Mouse (Mus musculus): ENCODE results near the gene Fbxw11. TPM values are rescaled to one million over a fixed set of nuclear protein-coding genes. Genes with fewer than 3 reads are reported as not detected.
"Not testable (repeated sequence)": the region's sequence is repeated elsewhere in the genome, so short reads cannot be mapped to it uniquely, and the experiment has no call there.

Gene Fbxw11
- polyA plus RNA-seq, 1 experiment from 2014 or later = 51.0 TPM

- Histone ChIP-seq H3K9me3 (replicated peaks; ENCODE audit: control insufficient read depth, low read length) (no peaks in the 10 kb centered on the region), H3K4me1 (ENCODE audit: control insufficient read depth, insufficient read depth, low read length) (peaks cover 16% of the 10 kb centered on the region), H3K36me3 (ENCODE audit: control insufficient read depth, insufficient read depth, low read length) (no peaks in the 10 kb centered on the region), H3K27ac (ENCODE audit: low read depth, low read length) (no peak overlapping the region), H3K4me2 (no peak overlapping the region), H3K4me3 (ENCODE audit: low read depth, low read length) (no peak overlapping the region), H3K9ac (ENCODE audit: low read depth, low read length) (no peak overlapping the region), H3K27me3 (ENCODE audit: control insufficient read depth, insufficient read depth, low read length) (no peaks in the 10 kb centered on the region)
- no peak for ATAC-seq (replicated peaks; ENCODE audit: insufficient number of reproducible peaks, low FRiP score, low TSS enrichment)
Measured at GRCm38 (mm10) chr11:32666983-32667382, 24.5 kb downstream of the Fbxw11 start.

GRCm38 (mm10) chr11:32671480-32671879, 29.0 kb downstream of the Fbxw11 start:
- Histone ChIP-seq H3K27ac (ENCODE audit: low read depth, low read length) (no peak overlapping the region), H3K4me2 (no peak overlapping the region), H3K4me1 (ENCODE audit: control insufficient read depth, insufficient read depth, low read length) (peaks cover 14% of the 10 kb centered on the region), H3K4me3 (ENCODE audit: low read depth, low read length) (no peak overlapping the region), H3K27me3 (ENCODE audit: control insufficient read depth, insufficient read depth, low read length) (no peaks in the 10 kb centered on the region), H3K36me3 (ENCODE audit: control insufficient read depth, insufficient read depth, low read length) (no peaks in the 10 kb centered on the region), H3K9me3 (replicated peaks; ENCODE audit: control insufficient read depth, low read length) (no peaks in the 10 kb centered on the region), H3K9ac (ENCODE audit: low read depth, low read length) (no peak overlapping the region)
- WGBS (ENCODE audit: insufficient replicate concordance) = 89% methylated on average over 4 of the region's 4 CpGs
- no peak for ATAC-seq (replicated peaks; ENCODE audit: insufficient number of reproducible peaks, low FRiP score, low TSS enrichment)

DNA sequence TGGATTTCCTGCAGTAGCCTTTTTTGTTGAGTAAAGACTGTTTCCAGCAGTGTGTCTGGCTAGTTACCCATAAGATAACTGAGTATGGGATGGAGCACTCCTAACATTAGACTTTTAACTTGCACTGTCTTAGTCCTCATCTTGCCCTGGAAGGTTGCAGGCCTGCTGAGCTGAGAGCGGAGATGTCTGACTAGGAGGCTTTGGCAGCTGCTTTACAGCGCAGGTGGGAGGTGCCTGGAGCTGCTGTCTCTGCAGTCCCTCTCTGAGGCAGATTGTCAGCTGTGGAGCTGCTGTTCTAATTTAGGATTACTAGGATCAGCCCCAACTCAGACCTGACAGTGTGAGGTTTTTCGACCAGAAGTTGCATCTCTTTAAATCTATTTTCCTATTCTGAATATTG, 34.3 kb downstream of the Fbxw11 start:
- no peaks in the 10 kb centered on the region for H3K9me3 ChIP-seq (replicated peaks; ENCODE audit: control insufficient read depth, low read length)
- WGBS (ENCODE audit: insufficient replicate concordance) = 47% methylated on average over 3 of the region's 3 CpGs
- no peak overlapping the region for H3K9ac ChIP-seq (ENCODE audit: low read depth, low read length)
- no peaks in the 10 kb centered on the region for H3K36me3 ChIP-seq (ENCODE audit: control insufficient read depth, insufficient read depth, low read length)
- H3K4me3 ChIP-seq (ENCODE audit: low read depth, low read length) = no peak overlapping the region
- peak overlapping the region; percentile 57 for H3K27ac ChIP-seq (ENCODE audit: low read depth, low read length)
- H3K4me2 ChIP-seq = no peak overlapping the region
- H3K4me1 ChIP-seq (ENCODE audit: control insufficient read depth, insufficient read depth, low read length) = peaks cover 30% of the 10 kb centered on the region
- ATAC-seq (replicated peaks; ENCODE audit: insufficient number of reproducible peaks, low FRiP score, low TSS enrichment) = 0 out of 2 replicates have a peak, but pooled peaks have one; percentile 22
- H3K27me3 ChIP-seq (ENCODE audit: control insufficient read depth, insufficient read depth, low read length) = no peaks in the 10 kb centered on the region

- Histone ChIP-seq H3K27me3 (ENCODE audit: control insufficient read depth, insufficient read depth, low read length) (no peaks in the 10 kb centered on the region), H3K4me1 (ENCODE audit: control insufficient read depth, insufficient read depth, low read length) (peaks cover 30% of the 10 kb centered on the region), H3K4me3 (ENCODE audit: low read depth, low read length) (no peak overlapping the region), H3K27ac (ENCODE audit: low read depth, low read length) (no peak overlapping the region), H3K9ac (ENCODE audit: low read depth, low read length) (no peak overlapping the region), H3K36me3 (ENCODE audit: control insufficient read depth, insufficient read depth, low read length) (no peaks in the 10 kb centered on the region), H3K9me3 (replicated peaks; ENCODE audit: control insufficient read depth, low read length) (no peaks in the 10 kb centered on the region), H3K4me2 (no peak overlapping the region)
- ATAC-seq (replicated peaks; ENCODE audit: insufficient number of reproducible peaks, low FRiP score, low TSS enrichment) = no peak
- 80% methylated on average over 1 of the region's 1 CpGs for WGBS (ENCODE audit: insufficient replicate concordance)
Measured at GRCm38 (mm10) chr11:32677811-32678210, 35.3 kb downstream of the Fbxw11 start.

- not testable (repeated sequence) for H3K4me2 ChIP-seq; H3K4me3 ChIP-seq (ENCODE audit: low read depth, low read length); H3K9ac ChIP-seq (ENCODE audit: low read depth, low read length); H3K36me3 ChIP-seq (ENCODE audit: control insufficient read depth, insufficient read depth, low read length); H3K27ac ChIP-seq (ENCODE audit: low read depth, low read length); H3K27me3 ChIP-seq (ENCODE audit: control insufficient read depth, insufficient read depth, low read length); ATAC-seq (replicated peaks; ENCODE audit: insufficient number of reproducible peaks, low FRiP score, low TSS enrichment); H3K9me3 ChIP-seq (replicated peaks; ENCODE audit: control insufficient read depth, low read length)
- peaks cover 32% of the 10 kb centered on the region for H3K4me1 ChIP-seq (ENCODE audit: control insufficient read depth, insufficient read depth, low read length)
- 89% methylated on average over 4 of the region's 4 CpGs for WGBS (ENCODE audit: insufficient replicate concordance)
Measured at GRCm38 (mm10) chr11:32679091-32679490, 36.6 kb downstream of the Fbxw11 start.

DNA sequence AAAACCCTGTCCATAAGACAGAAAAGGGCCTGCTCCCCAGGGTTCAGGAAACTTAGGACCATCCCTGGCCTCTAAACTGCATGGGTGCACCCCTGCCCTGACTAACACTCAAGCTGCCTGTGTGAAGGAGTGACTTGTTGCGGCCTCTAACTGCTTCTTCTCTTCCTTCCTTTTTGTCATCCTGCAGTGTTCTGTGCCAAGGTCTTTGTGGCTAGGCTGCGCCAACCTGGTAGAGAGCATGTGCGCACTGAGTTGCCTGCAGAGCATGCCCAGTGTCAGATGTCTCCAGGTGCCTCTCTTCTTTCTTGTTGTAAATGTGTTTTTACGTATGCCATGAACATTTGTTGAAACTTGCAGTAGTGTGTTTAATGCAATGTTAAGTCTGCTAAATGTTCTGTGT, 37.5 kb downstream of the Fbxw11 start:
- H3K36me3 ChIP-seq (ENCODE audit: control insufficient read depth, insufficient read depth, low read length) = no peaks in the 10 kb centered on the region
- no peaks in the 10 kb centered on the region for H3K27me3 ChIP-seq (ENCODE audit: control insufficient read depth, insufficient read depth, low read length)
- H3K27ac ChIP-seq (ENCODE audit: low read depth, low read length) = no peak overlapping the region
- peaks cover 35% of the 10 kb centered on the region for H3K4me1 ChIP-seq (ENCODE audit: control insufficient read depth, insufficient read depth, low read length)
- H3K4me2 ChIP-seq = no peak overlapping the region
- H3K4me3 ChIP-seq (ENCODE audit: low read depth, low read length) = no peak overlapping the region
- 87% methylated on average over 4 of the region's 4 CpGs for WGBS (ENCODE audit: insufficient replicate concordance)
- no peaks in the 10 kb centered on the region for H3K9me3 ChIP-seq (replicated peaks; ENCODE audit: control insufficient read depth, low read length)
- no peak for ATAC-seq (replicated peaks; ENCODE audit: insufficient number of reproducible peaks, low FRiP score, low TSS enrichment)
- no peak overlapping the region for H3K9ac ChIP-seq (ENCODE audit: low read depth, low read length)

GRCm38 (mm10) chr11:32681192-32681795, 38.8 kb downstream of the Fbxw11 start:
- Histone ChIP-seq H3K9ac (ENCODE audit: low read depth, low read length) (no peak overlapping the region), H3K36me3 (ENCODE audit: control insufficient read depth, insufficient read depth, low read length) (no peaks in the 10 kb centered on the region), H3K27ac (ENCODE audit: low read depth, low read length) (no peak overlapping the region), H3K4me1 (ENCODE audit: control insufficient read depth, insufficient read depth, low read length) (peaks cover 35% of the 10 kb centered on the region), H3K27me3 (ENCODE audit: control insufficient read depth, insufficient read depth, low read length) (no peaks in the 10 kb centered on the region), H3K4me3 (ENCODE audit: low read depth, low read length) (no peak overlapping the region), H3K9me3 (replicated peaks; ENCODE audit: control insufficient read depth, low read length) (no peaks in the 10 kb centered on the region), H3K4me2 (no peak overlapping the region)
- WGBS (ENCODE audit: insufficient replicate concordance) = 72% methylated on average over 3 of the region's 3 CpGs
- ATAC-seq (replicated peaks; ENCODE audit: insufficient number of reproducible peaks, low FRiP score, low TSS enrichment) = no peak

DNA sequence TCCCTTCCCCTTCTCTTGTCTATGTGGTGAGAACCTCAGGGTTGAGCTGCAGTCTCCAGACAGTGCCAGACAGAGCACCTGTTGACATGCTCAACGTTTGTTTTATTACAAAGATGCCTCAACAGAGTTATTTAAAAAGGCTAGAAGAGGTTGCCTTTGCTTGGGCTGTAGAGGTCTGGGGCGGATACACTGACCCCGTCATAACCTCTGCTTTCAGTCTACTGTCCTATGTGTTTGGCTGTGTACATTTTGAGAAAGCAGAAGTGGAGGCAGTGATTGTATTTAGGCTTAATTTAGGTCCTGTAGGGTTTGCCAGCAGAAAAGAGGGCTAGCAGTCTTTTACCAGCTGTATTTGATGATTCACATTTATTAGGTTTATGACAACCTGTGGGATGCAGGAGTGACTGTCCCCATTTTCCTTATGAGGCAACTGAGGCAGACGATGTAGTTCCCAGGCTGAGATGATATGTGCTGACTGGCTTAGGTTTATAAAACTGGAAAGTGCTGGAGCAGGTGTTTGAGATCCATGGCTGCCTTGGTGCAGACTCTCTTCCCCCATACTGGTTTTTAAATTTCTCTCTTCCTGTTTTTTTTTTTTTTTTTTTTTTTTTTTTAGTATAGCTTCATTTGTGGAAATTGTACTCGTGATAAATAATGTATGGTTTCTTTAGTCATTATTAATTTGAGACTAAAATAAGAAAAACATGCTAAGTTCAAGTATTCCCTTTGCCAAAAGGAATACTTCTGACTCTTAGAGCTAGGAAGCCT, 40.0 kb downstream of the Fbxw11 start:
- WGBS (ENCODE audit: insufficient replicate concordance) = 78% methylated on average over 5 of the region's 5 CpGs
- H3K36me3 ChIP-seq (ENCODE audit: control insufficient read depth, insufficient read depth, low read length) = no peaks in the 10 kb centered on the region
- peaks cover 31% of the 10 kb centered on the region for H3K4me1 ChIP-seq (ENCODE audit: control insufficient read depth, insufficient read depth, low read length)

More for the DNA sequence above, 40.0 kb downstream of the Fbxw11 start:
- Histone ChIP-seq H3K27ac (ENCODE audit: low read depth, low read length) (no peak overlapping the region), H3K9ac (ENCODE audit: low read depth, low read length) (no peak overlapping the region), H3K9me3 (replicated peaks; ENCODE audit: control insufficient read depth, low read length) (no peaks in the 10 kb centered on the region), H3K4me2 (no peak overlapping the region), H3K4me3 (ENCODE audit: low read depth, low read length) (no peak overlapping the region), H3K27me3 (ENCODE audit: control insufficient read depth, insufficient read depth, low read length) (no peaks in the 10 kb centered on the region)
- no peak for ATAC-seq (replicated peaks; ENCODE audit: insufficient number of reproducible peaks, low FRiP score, low TSS enrichment)
